Mouse (Mus musculus) CH12.LX (cell line): Measurements from ENCODE around the gene Gm10320. TPM values are rescaled to one million over a fixed set of nuclear protein-coding genes. Genes with fewer than 3 reads are reported as not detected.

Experiments
- DNase-seq: peaks from one replicate; pipeline ENCODE4 v3.0.0-alpha.2; 2013; ENCODE audit errors: extremely low read depth
- H3K27ac ChIP-seq: 2 replicates; pipeline ENCODE4 v1.5.1; 2012; ENCODE audit warnings: low read depth, mild to moderate bottlenecking, control low read depth, moderate library complexity; ENCODE audit not compliant: insufficient read depth
- H3K27me3 ChIP-seq: replicated peaks from 2 replicates; pipeline ENCODE3; 2012; ENCODE audit warnings: inconsistent platforms
- H3K36me3 ChIP-seq, 2 experiments: replicated peaks in 1 of 2; 2 replicates each; pipeline versions ENCODE3 to v1.6.1; 2012; ENCODE audit warnings: inconsistent platforms in 1 of 2, low read length in 1 of 2, mild to moderate bottlenecking in 1 of 2, mixed read lengths in 1 of 2, moderate library complexity in 1 of 2; ENCODE audit not compliant: control insufficient read depth in 1 of 2, insufficient read depth in 1 of 2
- H3K4me1 ChIP-seq, 2 experiments: 2 replicates each; pipeline ENCODE4 v1.6.1; 2012; ENCODE audit warnings: inconsistent platforms in 1 of 2, moderate library complexity in 1 of 2; ENCODE audit not compliant: insufficient read depth in 2 of 2, control insufficient read depth in 1 of 2
- H3K4me2 ChIP-seq: 2 replicates; pipeline ENCODE4 v1.6.1; 2012; ENCODE audit warnings: low read depth, mild to moderate bottlenecking, control low read depth; ENCODE audit not compliant: poor library complexity, insufficient read depth, severe bottlenecking
- H3K4me3 ChIP-seq, 3 experiments: fragments of 150-350 bp in 1 of 3; sonication (generic) in 1 of 3; replicated peaks in 1 of 3; 2 replicates each; pipeline versions ENCODE3 to v1.5.1; 2011 to 2012; ENCODE audit warnings: low read depth in 2 of 3, low read length in 2 of 3, mild to moderate bottlenecking in 2 of 3, moderate library complexity in 2 of 3, control low read depth in 1 of 3, improper control_type of control experiment in 1 of 3, inconsistent platforms in 1 of 3, mixed read lengths in 1 of 3; ENCODE audit not compliant: poor library complexity in 1 of 3
- H3K79me2 ChIP-seq: replicated peaks from 2 replicates; pipeline ENCODE4 v1.6.1; 2012; ENCODE audit warnings: mild to moderate bottlenecking, moderate library complexity; ENCODE audit not compliant: control insufficient read depth, poor library complexity, insufficient read depth, severe bottlenecking; ENCODE audit errors: extremely low read depth
- H3K9ac ChIP-seq: 2 replicates; pipeline ENCODE4 v1.6.1; 2012; ENCODE audit warnings: low read depth, mild to moderate bottlenecking, control low read depth, moderate library complexity; ENCODE audit not compliant: insufficient read depth
- H3K9me3 ChIP-seq: replicated peaks from 2 replicates; pipeline ENCODE3; 2012; ENCODE audit warnings: low read length, inconsistent platforms, mixed read lengths
- CTCF ChIP-seq, 2 experiments: IDR thresholded peaks in 1 of 2; conservative IDR thresholded peaks in 1 of 2; 2 replicates each; pipeline ENCODE4 v1.5.1; 2011 to 2012; ENCODE audit warnings: low read depth in 2 of 2, low read length in 2 of 2, improper control_type of control experiment in 1 of 2, inconsistent platforms in 1 of 2, mild to moderate bottlenecking in 1 of 2, moderate library complexity in 1 of 2
- EP300 ChIP-seq: IDR thresholded peaks from 2 replicates; pipeline ENCODE4 v1.6.1; 2011; ENCODE audit warnings: low read length, improper control_type of control experiment
- ETS1 ChIP-seq: conservative IDR thresholded peaks from 2 replicates; pipeline ENCODE4 v1.6.1; 2012; ENCODE audit warnings: low read depth, mild to moderate bottlenecking, inconsistent platforms, low read length, improper control_type of control experiment, moderate library complexity
- GABPA ChIP-seq: IDR thresholded peaks from 2 replicates; pipeline ENCODE4 v1.6.1; 2012; ENCODE audit warnings: low read depth, low read length, improper control_type of control experiment, inconsistent platforms; ENCODE audit not compliant: insufficient replicate concordance
- HCFC1 ChIP-seq: IDR thresholded peaks from 2 replicates; pipeline ENCODE4 v1.6.1; 2012; ENCODE audit warnings: low read depth, mild to moderate bottlenecking, inconsistent platforms, low read length, improper control_type of control experiment
- KAT2A ChIP-seq: IDR thresholded peaks from 2 replicates; pipeline ENCODE4 v1.6.1; 2012; ENCODE audit warnings: low read length, improper control_type of control experiment, inconsistent platforms; ENCODE audit not compliant: insufficient replicate concordance
- MAFK ChIP-seq: IDR thresholded peaks from 2 replicates; pipeline ENCODE4 v1.6.1; 2011; ENCODE audit warnings: low read length, improper control_type of control experiment; ENCODE audit not compliant: insufficient replicate concordance
- MEF2A ChIP-seq: IDR thresholded peaks from 2 replicates; pipeline ENCODE4 v1.6.1; 2014; ENCODE audit warnings: low read depth, mild to moderate bottlenecking, inconsistent platforms, low read length, improper control_type of control experiment, borderline replicate concordance
- MYC ChIP-seq: IDR thresholded peaks from 2 replicates; pipeline ENCODE4 v1.6.1; 2011; ENCODE audit warnings: low read depth, mild to moderate bottlenecking, improper control_type of control experiment, low read length
- NELFE ChIP-seq: IDR thresholded peaks from 2 replicates; pipeline ENCODE4 v1.6.1; 2011; ENCODE audit warnings: low read depth, low read length, improper control_type of control experiment
- PAX5 ChIP-seq: IDR thresholded peaks from 2 replicates; pipeline ENCODE4 v1.6.1; 2012; ENCODE audit warnings: low read length, inconsistent platforms, mixed read lengths
- POLR2A ChIP-seq: IDR thresholded peaks from 2 replicates; pipeline ENCODE4 v1.6.1; 2011; ENCODE audit warnings: low read depth, mild to moderate bottlenecking, improper control_type of control experiment, low read length
- POLR2AphosphoS2 ChIP-seq: IDR thresholded peaks from 2 replicates; pipeline ENCODE4 v1.6.1; 2011; ENCODE audit warnings: low read depth, low read length, improper control_type of control experiment
- RCOR1 ChIP-seq: conservative IDR thresholded peaks from 2 replicates; pipeline ENCODE4 v1.6.1; 2012; ENCODE audit warnings: low read depth, mild to moderate bottlenecking, inconsistent platforms, low read length, improper control_type of control experiment
- TCF12 ChIP-seq: IDR thresholded peaks from 2 replicates; pipeline ENCODE4 v1.6.1; 2014; ENCODE audit warnings: low read depth, mild to moderate bottlenecking, inconsistent platforms, low read length, improper control_type of control experiment
- UBTF ChIP-seq: IDR thresholded peaks from 2 replicates; pipeline ENCODE4 v1.6.1; 2012; ENCODE audit warnings: low read depth, mild to moderate bottlenecking, inconsistent platforms, low read length, improper control_type of control experiment, moderate library complexity
- ZKSCAN1 ChIP-seq: IDR thresholded peaks from 2 replicates; pipeline ENCODE4 v1.6.1; 2012; ENCODE audit warnings: low read depth, inconsistent platforms, low read length, improper control_type of control experiment, borderline replicate concordance
- dilution Hi-C: fragments of 300-500 bp; cut with MboI; formaldehyde crosslinking; loops from 2 replicates; pipeline ENCODE4 v1.14.3; 2020; ENCODE audit warnings: low sequenced_read_pairs; ENCODE audit not compliant: extremely low pct_unique_long_range_greater_than_20kb, extremely low pct_ligation_motif_present
- in situ Hi-C: fragments of 300-500 bp; cut with MboI; formaldehyde crosslinking; loops from 3 replicates; pipeline ENCODE4 v1.14.3; 2019; ENCODE audit warnings: low sequenced_read_pairs, low pct_ligation_motif_present, low pct_unique_long_range_greater_than_20kb, mixed read lengths
- polyA plus RNA-seq: library from polyadenylated mRNA; unstranded; fragments of >175 nt; gene quantifications from 2 replicates; pipeline ENCODE4 v1.2.1, GENCODE M21; 2012; ENCODE audit warnings: low read depth; ENCODE audit not compliant: insufficient read length
- total RNA-seq, 2 experiments: library from RNA; depleted of rRNA; stranded (reverse); fragments of 300-350 nt in 1 of 2; fragments of >200 nt in 1 of 2; gene quantifications; 2 replicates each; pipeline ENCODE4 v1.2.3; 2012 to 2014

The Gm10320 gene
- total and polyA plus RNA-seq, 3 experiments, result 1.8 to 13.4 (median 8.0) TPM

DNA sequence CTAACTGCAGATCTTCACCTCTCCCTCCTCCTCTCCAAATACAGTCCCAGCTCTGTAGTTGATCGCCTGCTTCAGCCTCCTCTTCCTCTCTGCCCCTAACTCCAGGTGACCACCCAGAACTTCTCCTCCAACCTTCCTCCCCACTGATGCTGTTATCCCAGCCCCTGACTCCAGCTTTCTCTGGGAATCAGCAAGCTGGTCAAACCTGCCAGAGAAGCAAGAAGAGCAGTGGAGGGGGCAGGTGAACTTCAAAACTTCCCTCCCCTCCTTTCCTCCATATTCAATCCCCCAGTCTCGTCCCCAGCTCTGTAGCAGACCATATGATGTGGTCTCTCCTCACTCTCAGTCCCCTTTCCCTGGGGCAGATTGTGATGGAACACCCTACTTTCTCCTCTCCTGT lies 15.9 kb upstream of the Gm10320 start:
- no peak overlapping the region for H3K4me3 ChIP-seq
- in situ Hi-C loops, result no loop called here
- H3K27me3 ChIP-seq, result no peaks in the 10 kb centered on the region
- H3K36me3 ChIP-seq, result no peaks in the 10 kb centered on the region
- TF ChIP-seq HCFC1 (no peak), POLR2A (no peak)
- TF ChIP-seq, all 38 proteins: peak for 0
- Histone ChIP-seq H3K4me2 (no peak overlapping the region), H3K79me2 (no peaks in the 10 kb centered on the region), H3K9me3 (no peaks in the 10 kb centered on the region), H3K27ac (no peak overlapping the region), H3K9ac (no peak overlapping the region), H3K4me1 (no peaks in the 10 kb centered on the region)
- dilution Hi-C loops, result no loop called here
- DNase-seq, result no peak

- H3K27ac ChIP-seq, result no peak overlapping the region
- no peaks in the 10 kb centered on the region for H3K27me3 ChIP-seq
- DNase-seq, result no peak
- in situ Hi-C loops (no loop called here), dilution Hi-C loops (no loop called here)
- H3K4me3 ChIP-seq, result no peak overlapping the region
- H3K79me2 ChIP-seq, result no peaks in the 10 kb centered on the region
- no peaks in the 10 kb centered on the region for H3K4me1 ChIP-seq
- TF ChIP-seq GABPA (no peak), MYC (no peak), TCF12 (no peak), MAFK (no peak), KAT2A (no peak), MEF2A (no peak), ZKSCAN1 (no peak), RCOR1 (no peak), PAX5 (no peak), POLR2AphosphoS2 (no peak)
- H3K9me3 ChIP-seq, result no peaks in the 10 kb centered on the region
- no peaks in the 10 kb centered on the region for H3K36me3 ChIP-seq
- no peak overlapping the region for H3K9ac ChIP-seq
- no peak overlapping the region for H3K4me2 ChIP-seq
Observed at GRCm38 (mm10) chr13:98506496-98506895, 14.7 kb upstream of the Gm10320 start.

DNA sequence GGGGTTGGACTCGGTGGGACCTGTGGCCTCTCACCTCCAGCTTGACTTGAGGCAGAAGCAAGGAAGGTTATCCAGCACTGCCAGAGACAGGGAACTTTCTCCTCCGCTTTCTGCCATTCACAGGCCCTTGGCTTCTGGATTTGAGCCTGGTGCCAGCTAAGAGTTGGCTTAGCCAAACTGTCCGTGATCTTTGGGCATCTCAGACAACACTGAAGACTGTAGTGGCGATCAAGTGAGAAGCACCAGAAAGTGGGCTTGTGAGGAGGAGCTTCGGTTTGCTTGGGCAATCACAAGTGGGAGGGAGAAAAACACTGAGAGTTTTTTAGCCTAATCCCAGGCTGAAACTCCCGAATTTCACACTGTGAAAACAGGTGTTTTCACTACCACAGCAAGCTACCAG lies 14.2 kb upstream of the Gm10320 start:
- in situ Hi-C loops, result no loop called here
- Histone ChIP-seq H3K4me2 (no peak overlapping the region), H3K36me3 (no peaks in the 10 kb centered on the region), H3K4me1 (no peaks in the 10 kb centered on the region), H3K4me3 (no peak overlapping the region), H3K27me3 (no peaks in the 10 kb centered on the region), H3K79me2 (no peaks in the 10 kb centered on the region), H3K9ac (no peak overlapping the region), H3K9me3 (no peaks in the 10 kb centered on the region), H3K27ac (no peak overlapping the region)
- no peak for TF ChIP-seq ETS1
- no peak for TF ChIP-seq ZKSCAN1
- no peak for TF ChIP-seq UBTF
- no peak for TF ChIP-seq CTCF (conservative IDR thresholded peaks at IDR 0.05 in 1 of 2, IDR thresholded peaks at IDR 0.05 in 1 of 2; ENCODE audit: low read depth in 2 of 2, low read length in 2 of 2)
- TF ChIP-seq NELFE, result no peak
- no peak for TF ChIP-seq MAFK
- TF ChIP-seq EP300, result no peak
- dilution Hi-C loops, result no loop called here
- DNase-seq, result no peak
